Mouse (Mus musculus) midbrain, embryonic 11.5 days (tissue): ENCODE measurements around the gene Comp. TPM values are rescaled to one million over a fixed set of nuclear protein-coding genes. Genes with fewer than 3 reads are reported as not detected.

Source experiments
- ATAC-seq: fragments of 200-750 bp; cut with Nextera tagmentation; 2 replicates; pipeline ENCODE4 v1.8.0; 2017; ENCODE audit warnings: moderate TSS enrichment, moderate library complexity; ENCODE audit not compliant: low FRiP score
- DNase-seq: peaks from one replicate; pipeline ENCODE4 v3.0.0; 2015; ENCODE audit warnings: low spot score; ENCODE audit errors: missing footprints
- H3K27ac ChIP-seq: fragments of 300-500 bp; sonication (generic); 2 replicates; pipeline ENCODE4 v1.5.1; 2014; ENCODE audit warnings: low read depth, low read length
- H3K27me3 ChIP-seq: fragments of 300-500 bp; sonication (generic); 2 replicates; pipeline ENCODE4 v1.6.1; 2014; ENCODE audit warnings: mild to moderate bottlenecking, low read length, moderate library complexity, mixed read lengths; ENCODE audit not compliant: control insufficient read depth, insufficient read depth
- H3K36me3 ChIP-seq: fragments of 300-500 bp; sonication (generic); 2 replicates; pipeline ENCODE4 v1.6.1; 2014; ENCODE audit warnings: mild to moderate bottlenecking, low read length, moderate library complexity, mixed read lengths; ENCODE audit not compliant: control insufficient read depth, insufficient read depth
- H3K4me1 ChIP-seq: fragments of 300-500 bp; sonication (generic); 2 replicates; pipeline ENCODE4 v1.6.1; 2014; ENCODE audit warnings: low read length; ENCODE audit not compliant: control insufficient read depth, insufficient read depth
- H3K4me2 ChIP-seq: fragments of 300-500 bp; sonication (generic); 2 replicates; pipeline ENCODE4 v1.6.1; 2014; ENCODE audit warnings: mild to moderate bottlenecking, moderate library complexity
- H3K4me3 ChIP-seq: fragments of 300-500 bp; sonication (generic); 2 replicates; pipeline ENCODE4 v1.5.1; 2014; ENCODE audit warnings: low read depth, low read length
- H3K9ac ChIP-seq: fragments of 300-500 bp; sonication (generic); 2 replicates; pipeline ENCODE4 v1.6.1; 2014; ENCODE audit warnings: low read length
- H3K9me3 ChIP-seq: fragments of 300-500 bp; sonication (generic); 2 replicates; pipeline ENCODE4 v1.6.1; 2016; ENCODE audit warnings: low read length; ENCODE audit not compliant: control insufficient read depth
- whole genome bisulfite sequencing: fragments of 180-500 bp; shearing (Covaris S2); extraction: QIAGEN DNeasy Blood & Tissue Kit; methylation state at CpG from one replicate; pipeline ENCODE4 v1.1.7; 2014; 5-methylcytosine and 5-hydroxymethylcytosine counted together
- polyA plus RNA-seq: library from polyadenylated mRNA; unstranded; fragments of >200 nt; fragmentation: Nextera tagmentation; extraction: Ambion mirVana; gene quantifications from 2 replicates; pipeline ENCODE4 v1.2.1, GENCODE M21; 2014

Gene Comp
- polyA plus RNA-seq, 1 experiment from 2014 or later: not detected

DNA sequence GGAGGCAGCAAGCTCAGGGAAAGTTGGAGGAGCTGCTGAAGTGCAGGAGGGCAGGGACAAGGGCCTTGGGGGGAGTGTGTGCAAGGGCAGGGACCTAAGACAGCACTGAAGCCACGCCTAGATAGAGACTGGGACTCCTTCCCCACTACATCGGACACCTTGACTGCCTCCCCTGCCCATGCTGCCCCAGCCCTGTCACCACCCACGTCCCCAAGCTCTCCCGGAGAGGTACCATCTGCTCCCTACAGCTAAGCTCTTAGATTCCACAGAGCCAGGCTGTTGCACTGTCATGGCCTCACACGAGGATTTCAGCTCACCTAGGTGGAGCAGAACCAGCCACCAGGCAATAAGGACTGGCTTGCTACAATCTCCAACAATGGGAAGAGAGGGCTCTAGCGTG lies 43.6 kb downstream of the Comp start:
- Histone ChIP-seq H3K4me3 (no peak overlapping the region), H3K4me1 (peaks cover 16% of the 10 kb centered on the region), H3K9me3 (no peaks in the 10 kb centered on the region), H3K27me3 (no peaks in the 10 kb centered on the region), H3K36me3 (no peaks in the 10 kb centered on the region), H3K27ac (no peak overlapping the region), H3K9ac (no peak overlapping the region), H3K4me2 (no peak overlapping the region)
- 20% methylated on average over 6 of the region's 6 CpGs for WGBS
- DNase-seq (no peak), ATAC-seq (no peak)

DNA sequence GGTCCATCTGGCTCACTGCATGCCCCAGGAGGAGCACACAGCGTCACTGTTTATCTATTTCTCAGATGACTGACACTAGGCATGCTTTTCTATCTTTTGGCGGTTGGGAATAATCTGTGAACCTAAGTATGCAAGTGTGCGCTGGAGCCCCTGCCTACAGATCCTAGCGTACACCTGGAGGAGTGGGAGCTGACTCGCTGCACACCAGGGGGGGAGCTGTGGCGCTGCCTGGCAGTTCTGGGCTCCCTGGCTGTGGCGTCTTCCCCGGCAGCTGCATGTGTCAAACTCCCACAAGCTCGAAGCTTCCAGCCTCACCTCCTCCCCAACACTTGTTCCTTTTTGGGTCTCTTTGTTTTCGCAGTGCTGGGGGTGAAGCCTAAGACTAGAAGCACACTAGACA lies 44.6 kb downstream of the Comp start:
- WGBS: 48% methylated on average over 10 of the region's 10 CpGs
- Histone ChIP-seq H3K4me1 (peaks cover 16% of the 10 kb centered on the region), H3K27ac (no peak overlapping the region), H3K9me3 (no peaks in the 10 kb centered on the region), H3K4me2 (no peak overlapping the region), H3K9ac (no peak overlapping the region), H3K4me3 (no peak overlapping the region), H3K36me3 (no peaks in the 10 kb centered on the region), H3K27me3 (no peaks in the 10 kb centered on the region)
- DNase-seq (no peak), ATAC-seq (no peak)

DNA sequence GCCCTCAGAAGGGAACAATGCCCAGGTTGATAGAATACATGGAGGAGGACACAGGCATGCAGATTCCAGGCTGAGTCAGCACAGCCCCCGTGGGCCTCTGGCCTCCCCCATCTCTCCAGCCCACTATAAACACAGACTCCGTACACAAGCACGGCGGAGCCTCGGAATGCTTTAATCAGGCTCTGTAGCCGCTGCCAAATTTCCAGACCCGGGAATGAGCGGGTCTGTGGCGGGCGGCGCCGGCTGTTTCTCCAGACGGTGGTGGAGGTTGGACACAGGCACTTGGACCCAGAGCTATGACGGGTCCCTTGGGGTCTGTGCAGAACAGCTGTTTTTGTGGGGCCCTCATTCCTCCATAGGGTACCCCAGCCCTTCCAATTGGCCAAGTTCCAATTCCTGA lies 45.6 kb downstream of the Comp start:
- no peak overlapping the region for H3K4me3 ChIP-seq
- H3K36me3 ChIP-seq: no peaks in the 10 kb centered on the region
- DNase-seq: no peak
- H3K27me3 ChIP-seq: no peaks in the 10 kb centered on the region
- 87% methylated on average over 14 of the region's 14 CpGs for WGBS
- peaks cover 16% of the 10 kb centered on the region for H3K4me1 ChIP-seq
- no peak for ATAC-seq
- H3K27ac ChIP-seq: no peak overlapping the region
- H3K9me3 ChIP-seq: no peaks in the 10 kb centered on the region
- no peak overlapping the region for H3K4me2 ChIP-seq
- no peak overlapping the region for H3K9ac ChIP-seq

DNA sequence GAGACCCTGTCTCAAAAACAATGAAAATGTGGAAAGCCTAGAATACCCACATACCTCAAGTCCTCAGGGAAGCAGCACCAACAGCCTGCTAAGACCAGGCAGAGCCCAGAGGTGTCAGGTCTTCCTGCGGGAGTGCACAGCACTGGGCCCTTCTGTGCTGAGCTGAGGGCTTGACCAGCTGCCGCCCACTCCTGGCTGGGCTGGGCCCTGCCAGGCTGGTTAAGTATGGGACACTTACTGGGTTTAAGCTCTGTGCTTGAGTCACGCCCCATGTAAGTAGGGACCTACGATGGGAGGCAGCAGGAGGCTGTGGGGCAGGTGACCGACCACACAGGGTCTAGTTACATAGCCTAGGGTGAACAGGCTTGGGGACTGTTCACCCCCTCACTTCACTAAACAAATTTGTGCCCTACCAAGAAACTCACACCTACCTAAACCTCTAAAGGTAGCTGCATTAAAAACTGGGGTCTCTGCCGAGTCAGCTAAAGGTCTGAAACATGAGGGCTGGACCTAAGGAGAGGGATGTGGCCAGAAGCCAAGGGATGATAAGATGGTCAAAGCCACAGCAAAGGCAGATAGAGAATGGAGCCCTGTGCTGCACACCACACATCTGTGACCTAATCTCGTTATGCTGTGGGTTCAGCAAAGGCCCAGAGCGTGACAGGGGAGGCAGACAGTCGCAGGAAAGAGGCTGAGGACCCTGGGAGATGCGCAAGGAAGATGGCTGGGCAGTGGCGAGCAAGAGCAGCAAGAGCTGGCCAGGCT lies 46.7 kb downstream of the Comp start:
- Histone ChIP-seq H3K9me3 (no peaks in the 10 kb centered on the region), H3K4me2 (no peak overlapping the region), H3K36me3 (no peaks in the 10 kb centered on the region), H3K4me3 (no peak overlapping the region), H3K27me3 (no peaks in the 10 kb centered on the region), H3K4me1 (peaks cover 16% of the 10 kb centered on the region), H3K9ac (no peak overlapping the region), H3K27ac (no peak overlapping the region)
- no peak for ATAC-seq
- DNase-seq: no peak
- WGBS: 81% methylated on average over 11 of the region's 11 CpGs

DNA sequence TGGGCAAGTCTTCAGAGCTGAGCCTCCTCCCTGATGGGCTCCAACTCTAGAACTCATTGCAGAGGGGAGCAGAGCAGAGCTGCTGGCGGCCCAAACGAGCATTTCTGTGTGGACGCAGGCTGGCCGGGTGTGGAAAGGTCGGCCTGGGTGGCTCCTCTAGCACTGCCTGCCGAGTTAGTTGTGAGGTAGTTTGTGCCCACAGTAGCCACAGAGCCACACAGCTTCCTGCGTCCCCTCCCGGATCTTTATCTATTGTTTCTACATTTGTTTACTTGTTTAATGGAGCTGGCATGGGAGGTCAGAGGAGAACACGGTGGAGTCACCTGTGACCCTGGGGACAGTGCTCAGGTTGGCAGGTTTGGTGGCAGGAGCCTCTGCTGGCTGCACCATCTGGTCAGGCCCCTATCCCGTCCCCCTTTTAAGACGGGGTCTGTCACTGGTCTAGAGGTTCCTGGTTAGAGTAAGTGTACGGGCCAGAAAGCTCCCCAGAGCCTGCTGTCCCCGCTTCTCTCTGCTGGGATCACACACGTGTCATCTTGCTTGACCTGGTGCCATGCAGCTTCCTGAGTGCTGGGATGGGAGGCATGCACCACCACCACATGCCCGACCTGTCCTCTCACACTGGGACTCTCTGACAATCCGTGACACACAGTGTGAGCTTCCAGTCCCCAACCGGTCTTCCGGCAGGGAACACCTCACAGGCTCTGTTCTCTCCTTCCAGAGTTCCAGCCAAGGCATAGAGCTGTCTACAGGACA lies 48.2 kb downstream of the Comp start:
- no peak overlapping the region for H3K27ac ChIP-seq
- no peaks in the 10 kb centered on the region for H3K27me3 ChIP-seq
- 80% methylated on average over 18 of the region's 18 CpGs for WGBS
- H3K4me1 ChIP-seq: peaks cover 7% of the 10 kb centered on the region
- ATAC-seq (no peak), DNase-seq (no peak)
- H3K9ac ChIP-seq: no peak overlapping the region
- H3K4me2 ChIP-seq: no peak overlapping the region
- H3K36me3 ChIP-seq: no peaks in the 10 kb centered on the region
- no peak overlapping the region for H3K4me3 ChIP-seq
- no peaks in the 10 kb centered on the region for H3K9me3 ChIP-seq

DNA sequence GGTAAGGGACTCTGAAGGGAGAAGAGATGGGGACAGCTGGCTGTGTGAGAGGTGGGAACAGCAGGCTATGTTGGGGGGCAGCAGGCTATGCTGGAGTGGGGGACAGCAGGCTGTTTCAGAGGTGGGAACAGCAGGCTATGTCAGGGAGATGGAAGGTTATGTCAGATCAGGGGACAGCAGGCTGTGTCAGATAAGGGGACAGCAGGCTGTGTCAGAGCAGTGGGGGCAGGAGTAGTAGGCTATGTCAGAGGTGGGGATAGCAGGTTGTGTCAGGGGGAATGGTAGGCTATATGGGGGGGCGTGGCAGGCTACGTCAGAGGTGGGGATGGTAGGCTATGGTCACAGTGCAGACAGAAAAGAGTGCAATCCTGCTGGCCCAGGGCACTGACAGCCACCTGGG lies 49.4 kb downstream of the Comp start:
- DNase-seq (no peak), ATAC-seq (no peak)
- no peak overlapping the region for H3K4me2 ChIP-seq
- no peak overlapping the region for H3K4me3 ChIP-seq
- H3K4me1 ChIP-seq: no peaks in the 10 kb centered on the region
- H3K9me3 ChIP-seq: no peaks in the 10 kb centered on the region
- WGBS: 85% methylated on average over 2 of the region's 2 CpGs
- no peaks in the 10 kb centered on the region for H3K36me3 ChIP-seq
- no peak overlapping the region for H3K9ac ChIP-seq
- no peak overlapping the region for H3K27ac ChIP-seq
- no peaks in the 10 kb centered on the region for H3K27me3 ChIP-seq

DNA sequence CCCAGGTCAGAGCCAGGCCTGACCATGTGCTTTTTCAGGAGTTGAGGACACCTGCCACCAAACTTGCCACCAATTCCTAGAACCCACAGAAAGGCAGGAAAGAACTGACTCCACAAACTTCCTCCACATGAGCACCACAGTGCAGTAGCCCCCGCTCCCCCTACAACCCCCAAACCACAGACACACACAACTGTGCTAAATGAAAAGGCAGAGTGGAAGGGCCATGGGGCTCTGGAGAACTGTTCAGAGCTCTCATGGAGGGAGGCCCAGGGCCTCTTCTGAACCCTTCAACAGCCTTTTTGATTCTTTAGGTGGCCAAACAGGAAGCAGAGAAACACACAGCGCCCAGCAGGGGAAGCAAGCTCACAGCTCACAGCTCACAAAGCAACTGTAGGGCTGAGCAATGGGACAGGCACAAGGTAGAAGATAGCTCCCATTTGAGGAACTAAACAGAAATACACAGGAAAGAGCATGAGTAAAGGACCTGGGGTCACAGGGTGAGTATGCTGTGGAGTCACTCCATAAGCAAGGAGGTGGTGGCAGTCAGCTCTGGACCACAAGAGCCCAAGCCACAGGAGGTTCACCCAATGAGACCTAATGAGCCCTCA lies 53.0 kb downstream of the Comp start:
- H3K9me3 ChIP-seq: no peaks in the 10 kb centered on the region
- H3K4me1 ChIP-seq: no peaks in the 10 kb centered on the region
- WGBS: 95% methylated on average over 2 of the region's 2 CpGs
- no peak overlapping the region for H3K27ac ChIP-seq
- DNase-seq (no peak), ATAC-seq (no peak)
- H3K27me3 ChIP-seq: no peaks in the 10 kb centered on the region
- no peak overlapping the region for H3K9ac ChIP-seq
- H3K4me3 ChIP-seq: no peak overlapping the region
- H3K36me3 ChIP-seq: no peaks in the 10 kb centered on the region; the same call in 1 of the 2 replicates
- H3K4me2 ChIP-seq: no peak overlapping the region

DNA sequence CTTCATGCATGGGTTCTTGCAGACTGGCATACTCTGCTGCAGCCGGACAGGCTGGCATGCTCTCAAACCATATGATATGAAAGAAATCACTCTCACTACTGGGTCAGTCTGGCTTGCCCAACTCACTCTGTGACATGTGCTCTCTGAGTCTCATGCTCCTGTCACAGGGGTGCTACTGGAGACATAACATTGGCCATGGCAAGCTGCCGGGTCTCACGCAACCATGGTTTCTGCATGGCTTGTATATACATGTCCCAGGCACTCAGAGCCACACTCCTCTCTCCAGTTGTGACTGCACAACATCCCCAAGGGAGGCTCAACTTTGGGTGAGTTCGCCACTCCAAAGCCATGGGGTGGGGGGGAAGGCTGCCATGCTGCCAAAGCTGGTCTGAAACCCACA lies 57.9 kb downstream of the Comp start:
- DNase-seq (no peak), ATAC-seq (no peak)
- no peak overlapping the region for H3K4me2 ChIP-seq
- no peak overlapping the region for H3K27ac ChIP-seq
- WGBS: 97% methylated on average over 4 of the region's 4 CpGs
- H3K4me1 ChIP-seq: no peaks in the 10 kb centered on the region
- no peak overlapping the region for H3K9ac ChIP-seq
- no peaks in the 10 kb centered on the region for H3K9me3 ChIP-seq
- H3K27me3 ChIP-seq: no peaks in the 10 kb centered on the region
- H3K4me3 ChIP-seq: no peak overlapping the region
- H3K36me3 ChIP-seq: no peaks in the 10 kb centered on the region; the same call in 1 of the 2 replicates
